Mouse (Mus musculus) layer of hippocampus, adult 9-10 months (tissue): ENCODE data around the gene Hsd17b12.
A peak's percentile ranks its signal among the peaks of the same experiment; 100 is the strongest.

Experiments used
- DNase-seq: peaks from one replicate; pipeline ENCODE4 v3.0.0; 2022; ENCODE audit warnings: low spot score

Hsd17b12 gene

GRCm38 (mm10) chr2:94157592-94158519 is at the start of gene Hsd17b12:
TSS of gene Hsd17b12 (minus strand) at chr2:94157964.
- peak; percentile 99 for DNase-seq

GRCm38 (mm10) chr2:94184906-94185305 is 27.1 kb upstream of the Hsd17b12 start:
- no peak for DNase-seq

- DNase-seq, result no peak
Observed at GRCm38 (mm10) chr2:94184142-94184541, 26.4 kb upstream of the Hsd17b12 start.

DNA sequence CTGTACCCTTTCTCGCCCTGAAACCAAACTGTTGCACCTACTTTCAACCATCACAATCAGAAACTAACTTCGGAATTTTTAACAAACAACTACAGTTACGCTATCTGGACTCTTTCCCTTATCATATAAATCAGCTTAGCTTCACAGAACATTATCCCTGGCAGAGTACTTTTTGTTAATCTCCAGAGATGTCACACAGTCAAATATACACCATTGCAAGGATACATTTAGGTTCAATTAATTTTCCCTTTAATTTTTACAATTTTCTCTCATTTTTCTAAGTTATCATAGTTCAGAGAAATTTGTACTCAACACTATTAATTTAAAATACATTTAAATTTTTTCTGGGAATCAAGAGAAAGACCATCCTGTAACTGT is 21.3 kb upstream of the Hsd17b12 start:
- no peak for DNase-seq

DNA sequence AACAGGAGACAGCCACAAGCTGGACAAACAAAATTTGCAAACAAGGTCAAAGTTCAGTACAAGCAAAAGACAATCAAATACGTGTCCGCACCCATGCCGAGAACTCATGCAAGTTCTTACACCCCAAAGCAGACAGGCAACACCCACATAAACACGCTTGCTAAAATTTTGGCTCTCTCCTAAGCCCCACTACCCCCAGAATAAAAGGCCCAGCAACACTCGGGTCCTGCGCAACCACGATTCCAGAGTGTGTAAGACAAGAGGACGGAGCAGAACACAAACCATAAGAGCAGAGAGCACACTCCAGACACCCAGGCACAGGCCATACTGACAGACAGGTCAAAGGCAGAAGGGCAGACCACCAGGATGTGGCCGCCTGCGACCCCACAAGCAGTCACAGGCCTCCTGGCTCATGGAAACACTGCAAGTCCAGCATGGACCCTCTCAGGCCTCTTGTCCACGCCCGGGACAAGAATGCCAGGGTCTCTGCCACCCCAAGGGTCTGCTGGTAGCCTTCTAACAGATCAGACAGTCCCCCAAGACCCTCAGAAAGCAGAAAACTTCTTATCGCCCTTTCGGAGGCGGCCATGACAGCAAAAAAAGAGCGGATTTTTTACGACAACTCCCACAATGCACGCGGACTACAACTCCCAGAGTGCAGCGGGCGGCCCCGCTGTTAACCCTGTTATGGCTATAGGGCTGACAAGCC is 20.7 kb upstream of the Hsd17b12 start:
- peak; percentile 67 for DNase-seq

DNA sequence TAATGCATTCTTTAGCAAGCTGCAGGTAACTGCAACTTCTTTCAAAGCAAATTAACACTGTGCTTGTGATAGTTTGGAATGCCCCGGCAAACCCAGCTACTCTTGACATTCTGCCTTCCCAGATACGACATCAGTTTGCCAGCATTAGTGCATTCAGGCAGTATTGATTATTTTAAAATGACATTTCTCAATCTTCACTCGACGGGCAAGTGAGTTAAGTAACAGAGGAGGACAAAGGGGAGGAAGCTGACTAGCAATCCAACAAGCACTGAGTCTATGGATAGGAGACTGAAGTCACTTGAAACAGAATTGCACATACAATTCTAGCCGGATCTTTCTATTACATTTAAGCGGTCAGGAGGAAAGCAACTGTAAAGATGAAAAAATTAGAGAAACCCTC is 19.5 kb upstream of the Hsd17b12 start:
- DNase-seq, result no peak

DNA sequence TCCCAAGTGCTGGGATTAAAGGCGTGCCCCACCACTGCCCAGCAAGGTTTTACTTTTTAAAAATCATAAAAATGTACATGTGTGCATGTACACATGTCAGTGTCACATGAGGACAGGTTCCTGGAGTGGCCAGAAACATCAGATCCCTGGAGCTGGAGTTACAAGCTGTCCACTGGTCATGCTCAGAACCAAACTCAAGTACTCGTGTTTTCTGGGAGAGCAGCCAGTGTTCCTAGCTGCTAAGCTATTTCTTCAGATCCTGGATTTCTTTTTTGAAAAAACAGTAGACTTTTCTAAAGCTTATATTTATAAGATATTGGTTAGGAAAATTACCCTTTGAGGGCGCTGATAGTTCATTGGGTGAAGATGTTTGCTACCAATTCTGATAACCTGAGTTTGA is 18.6 kb upstream of the Hsd17b12 start:
- DNase-seq, result no peak

DNA sequence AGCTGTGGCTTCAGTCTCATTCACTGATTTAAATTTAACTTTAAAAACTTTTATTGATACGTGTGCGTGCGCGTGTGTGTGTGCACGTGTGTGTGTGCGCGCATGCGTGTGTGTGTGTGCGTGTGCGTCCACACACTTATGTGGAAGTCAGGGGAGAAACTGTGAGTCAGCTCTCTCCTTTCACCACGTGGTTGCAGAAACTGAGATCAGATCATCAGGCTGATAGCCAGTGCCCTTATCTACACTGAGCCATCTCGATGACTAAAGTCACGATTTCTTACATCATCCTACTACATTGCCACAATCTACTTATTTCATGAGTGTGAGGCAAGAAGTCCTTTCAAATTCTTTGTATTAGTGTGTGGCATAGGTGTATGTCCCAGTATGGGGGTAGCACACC is 15.8 kb upstream of the Hsd17b12 start:
- no peak for DNase-seq

GRCm38 (mm10) chr2:94163207-94163606 is 5.4 kb upstream of the Hsd17b12 start:
- no peak for DNase-seq

GRCm38 (mm10) chr2:94162141-94162540 is 4.4 kb upstream of the Hsd17b12 start:
- DNase-seq, result no peak

- no peak for DNase-seq
Observed at GRCm38 (mm10) chr2:94158520-94158884, 738 bp upstream of the Hsd17b12 start.

GRCm38 (mm10) chr2:94157051-94157450 is 713 bp downstream of the Hsd17b12 start:
- DNase-seq, result no peak

- DNase-seq, result no peak
Observed at GRCm38 (mm10) chr2:94145146-94145542, 12.6 kb downstream of the Hsd17b12 start.

- no peak for DNase-seq
Observed at GRCm38 (mm10) chr2:94144520-94145145, 13.1 kb downstream of the Hsd17b12 start.

DNA sequence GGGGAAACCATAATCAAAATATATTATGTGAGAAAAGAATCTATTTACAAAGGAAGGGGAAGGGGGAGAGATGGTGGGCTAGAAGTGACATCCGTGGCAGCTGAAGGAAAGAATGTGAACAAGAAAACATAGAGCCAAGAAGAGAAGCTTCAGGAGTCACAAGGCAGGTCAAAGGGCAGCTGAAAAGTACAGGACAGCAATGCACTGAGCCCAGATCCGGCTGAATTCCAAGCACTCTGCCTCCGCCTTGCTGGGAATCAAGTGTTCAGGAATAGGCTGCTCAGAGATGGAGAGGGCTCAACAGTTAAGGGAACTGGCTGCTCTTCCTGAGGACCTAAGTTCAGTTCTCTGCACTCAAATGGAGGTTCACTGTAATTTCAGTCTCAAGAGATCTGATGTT is 16.5 kb downstream of the Hsd17b12 start:
- DNase-seq, result no peak

DNA sequence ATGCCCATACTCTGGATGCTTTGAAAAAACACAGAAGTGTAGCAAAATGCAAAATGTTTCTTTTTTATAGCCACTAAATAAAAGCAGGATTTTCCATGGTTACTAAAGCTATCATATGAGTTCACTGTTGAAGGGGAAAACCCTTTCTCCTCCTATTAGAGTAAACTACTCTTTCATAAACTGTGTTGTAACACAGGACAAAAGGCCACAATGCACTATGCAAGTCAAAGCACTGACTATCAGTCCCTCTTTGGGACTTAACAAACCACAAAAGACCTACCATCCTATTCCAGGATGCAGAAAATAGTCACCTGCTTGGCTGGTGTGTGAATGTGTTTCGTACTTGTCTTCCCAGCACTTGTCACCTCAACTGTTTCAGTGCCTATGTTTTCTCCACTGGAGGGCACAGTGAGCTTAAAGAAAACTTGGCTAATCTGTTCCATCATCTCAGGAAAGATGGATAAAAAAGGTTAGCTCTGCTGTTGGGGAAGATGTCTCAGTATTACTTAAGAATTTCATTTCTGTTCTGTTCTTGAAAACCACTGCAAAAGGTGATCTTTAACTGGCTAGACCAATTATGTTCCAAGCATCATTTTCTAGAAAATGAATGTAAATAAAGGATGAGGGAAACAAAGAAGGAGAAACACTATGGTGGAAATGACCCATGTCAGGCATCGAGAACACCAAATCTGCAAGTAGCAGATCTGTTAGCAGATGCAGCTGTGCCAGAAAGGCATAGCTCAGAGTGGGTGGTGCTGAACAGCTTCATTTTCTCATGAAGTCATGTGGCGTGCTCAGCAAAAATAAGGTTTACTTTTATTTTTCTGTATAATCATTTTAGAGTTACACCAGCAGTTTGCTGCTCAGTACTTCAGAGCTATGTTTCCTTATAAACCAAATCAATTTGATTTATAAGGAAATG is 19.0 kb downstream of the Hsd17b12 start:
- no peak for DNase-seq

GRCm38 (mm10) chr2:94136837-94137236 is 20.9 kb downstream of the Hsd17b12 start:
- no peak for DNase-seq

DNA sequence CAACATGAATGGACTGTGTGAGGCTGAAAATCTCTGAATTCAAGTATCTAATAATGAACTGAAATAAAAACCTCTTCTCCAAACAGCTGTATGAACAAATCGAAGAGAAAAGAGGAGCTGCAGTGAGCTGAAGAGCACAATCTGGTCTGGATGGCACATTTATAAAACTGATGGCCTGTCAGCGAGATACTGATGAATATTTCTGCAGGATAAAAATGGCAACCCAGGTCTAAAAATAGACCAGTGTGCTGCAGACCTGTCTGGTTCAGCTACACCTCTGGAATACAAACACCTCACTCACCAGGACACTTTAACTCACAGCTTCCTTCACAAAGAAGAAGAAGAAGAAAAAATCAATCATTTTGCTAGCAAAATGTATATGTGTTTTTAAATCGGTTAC is 29.3 kb downstream of the Hsd17b12 start:
- no peak for DNase-seq

GRCm38 (mm10) chr2:94122182-94123041 is 35.4 kb downstream of the Hsd17b12 start:
- DNase-seq, result peak; percentile 30

DNA sequence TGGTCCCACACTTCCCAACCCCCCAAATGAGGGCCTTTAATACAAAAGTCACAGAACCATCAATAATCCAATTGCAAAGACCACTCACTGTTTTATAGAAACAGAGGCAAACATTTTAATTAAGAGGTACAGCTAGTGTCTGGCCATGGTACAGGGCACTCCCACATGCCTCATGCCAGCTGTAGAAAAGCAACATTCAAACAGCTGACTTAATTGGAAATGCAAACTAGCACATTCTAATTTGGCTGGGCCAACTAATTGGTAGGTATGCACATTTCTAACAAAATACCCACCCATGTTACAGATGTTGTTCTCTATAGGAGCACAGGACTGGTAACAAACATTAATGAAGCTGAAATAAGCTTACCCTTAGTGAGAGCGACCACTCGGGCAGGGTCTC is 54.0 kb downstream of the Hsd17b12 start:
- DNase-seq, result no peak

- no peak for DNase-seq
Observed at GRCm38 (mm10) chr2:94089901-94090300, 67.9 kb downstream of the Hsd17b12 start.
